Mouse (Mus musculus) ES-E14 (cell line): ENCODE measurements around the gene Plekhd1.

Source experiments
- CHD2 ChIP-seq: IDR thresholded peaks from 2 replicates; pipeline ENCODE4 v1.6.1; 2014; ENCODE audit warnings: mild to moderate bottlenecking, low read depth, low read length, inconsistent platforms
- MAFK ChIP-seq: IDR thresholded peaks from 2 replicates; pipeline ENCODE4 v1.6.1; 2014; ENCODE audit warnings: mild to moderate bottlenecking, low read depth, low read length, inconsistent platforms; ENCODE audit not compliant: insufficient read depth
- ZC3H11A ChIP-seq: IDR thresholded peaks from 2 replicates; pipeline ENCODE4 v1.6.1; 2012; ENCODE audit warnings: low read depth, mild to moderate bottlenecking, inconsistent platforms, low read length, borderline replicate concordance
- ZNF384 ChIP-seq: IDR thresholded peaks from 2 replicates; pipeline ENCODE4 v1.6.1; 2012; ENCODE audit warnings: low read depth, low read length, inconsistent platforms

DNA sequence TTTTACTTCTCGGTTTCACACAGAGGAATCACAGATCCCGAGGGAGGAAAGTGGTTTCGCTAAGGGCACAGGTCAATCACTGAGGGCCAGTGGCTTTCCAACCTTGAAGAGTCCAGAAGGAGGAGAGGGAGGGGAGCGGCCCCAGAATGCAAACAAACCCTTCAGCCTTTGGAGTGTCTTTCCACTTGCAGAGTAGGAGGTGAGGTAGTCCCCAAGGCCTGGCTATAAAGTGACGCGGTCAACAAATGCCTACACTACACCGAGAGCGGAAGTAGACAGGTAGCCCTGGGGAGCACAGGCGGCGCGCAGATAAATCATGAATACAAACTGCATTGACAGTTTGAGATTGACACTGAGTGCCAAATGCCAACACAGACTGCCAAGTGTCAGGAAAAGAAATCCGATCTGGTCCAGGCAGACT is 710 bp upstream of the Plekhd1 start:
- no peak for TF ChIP-seq ZC3H11A
- TF ChIP-seq ZNF384: no peak
- no peak for TF ChIP-seq CHD2
- TF ChIP-seq MAFK: no peak
